Mouse (Mus musculus) T-helper 2 cell (primary cell): ENCODE measurements around the gene Enho.

Experiments
- in situ Hi-C: fragments of 300-600 bp; cut with MboI, MseI; formaldehyde crosslinking; loops from one replicate; pipeline ENCODE4 v1.15.1; 2025; ENCODE audit warnings: high pct_unique_total_duplicates

The Enho gene

DNA sequence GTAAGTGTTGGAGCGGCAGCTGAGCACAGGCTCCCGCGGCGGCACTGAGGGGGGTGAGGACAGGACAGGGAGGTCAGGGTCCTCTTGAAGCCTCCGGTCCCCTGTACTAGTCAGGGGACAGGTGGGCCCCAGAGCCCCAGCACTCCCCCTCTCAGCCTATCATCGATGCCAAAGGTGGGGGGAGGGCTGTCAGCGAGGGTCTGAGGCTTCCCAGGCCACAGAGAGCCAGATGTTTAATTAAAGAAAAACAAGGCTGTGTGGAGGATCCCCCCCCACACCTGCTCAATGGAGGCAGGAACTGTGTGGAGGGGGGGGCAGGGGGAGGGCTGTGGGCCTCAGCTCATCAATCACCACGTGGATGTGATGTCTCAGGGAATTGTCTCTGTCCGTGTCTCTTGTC, 23.5 kb upstream of the Enho start:
- in situ Hi-C loops = no loop called here

DNA sequence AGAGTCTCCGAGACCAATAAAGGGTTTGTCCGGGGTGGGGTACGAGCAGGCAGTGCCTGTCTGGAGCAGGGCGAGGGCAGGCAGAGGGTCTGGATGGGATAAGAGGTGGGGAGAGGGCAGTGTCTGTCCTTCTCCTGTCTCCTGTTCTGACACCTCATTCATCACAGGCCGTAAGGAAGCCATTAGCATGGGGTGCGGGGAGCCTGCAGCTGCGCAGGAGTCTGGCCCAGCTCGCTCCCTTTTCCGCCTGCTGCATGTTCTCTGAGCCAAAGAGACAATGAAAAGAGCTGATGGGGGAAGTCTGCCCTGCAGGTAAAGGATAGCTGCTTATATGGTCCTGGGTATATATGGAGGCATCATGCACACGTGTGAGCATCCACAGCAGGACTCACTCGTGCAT, 22.6 kb upstream of the Enho start:
- in situ Hi-C loops = no loop called here

DNA sequence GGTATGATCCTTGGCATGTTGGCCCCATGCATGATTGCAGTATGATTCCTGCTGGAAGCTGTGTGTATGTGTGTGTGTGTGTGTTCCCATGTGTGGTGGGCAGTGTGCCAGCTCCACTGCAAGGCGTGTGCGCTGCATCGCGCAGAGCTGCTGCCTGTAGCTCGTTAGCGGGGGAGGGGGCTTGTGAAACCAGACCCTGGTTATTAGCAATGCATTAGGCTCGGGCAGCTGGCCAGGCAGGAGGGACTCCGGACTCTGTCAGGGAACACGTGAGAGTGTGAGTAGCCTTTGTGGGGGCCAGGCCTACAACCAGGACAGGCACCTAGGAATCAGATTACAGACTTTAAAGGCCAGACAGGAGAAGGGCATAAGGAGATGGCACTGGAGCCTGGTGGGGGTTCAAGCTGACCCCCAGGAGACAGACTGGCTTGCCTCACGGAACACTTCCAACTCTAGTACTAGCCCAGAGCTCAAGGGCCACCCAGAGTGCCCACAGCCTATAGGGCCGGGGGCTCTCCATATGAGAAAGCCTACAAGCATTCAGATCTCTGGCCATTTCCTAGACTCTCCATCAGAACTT, 20.8 kb upstream of the Enho start:
- in situ Hi-C loops = no loop called here

GRCm38 (mm10) chr4:41659556-41659955, 19.4 kb upstream of the Enho start:
- in situ Hi-C loops = no loop called here

DNA sequence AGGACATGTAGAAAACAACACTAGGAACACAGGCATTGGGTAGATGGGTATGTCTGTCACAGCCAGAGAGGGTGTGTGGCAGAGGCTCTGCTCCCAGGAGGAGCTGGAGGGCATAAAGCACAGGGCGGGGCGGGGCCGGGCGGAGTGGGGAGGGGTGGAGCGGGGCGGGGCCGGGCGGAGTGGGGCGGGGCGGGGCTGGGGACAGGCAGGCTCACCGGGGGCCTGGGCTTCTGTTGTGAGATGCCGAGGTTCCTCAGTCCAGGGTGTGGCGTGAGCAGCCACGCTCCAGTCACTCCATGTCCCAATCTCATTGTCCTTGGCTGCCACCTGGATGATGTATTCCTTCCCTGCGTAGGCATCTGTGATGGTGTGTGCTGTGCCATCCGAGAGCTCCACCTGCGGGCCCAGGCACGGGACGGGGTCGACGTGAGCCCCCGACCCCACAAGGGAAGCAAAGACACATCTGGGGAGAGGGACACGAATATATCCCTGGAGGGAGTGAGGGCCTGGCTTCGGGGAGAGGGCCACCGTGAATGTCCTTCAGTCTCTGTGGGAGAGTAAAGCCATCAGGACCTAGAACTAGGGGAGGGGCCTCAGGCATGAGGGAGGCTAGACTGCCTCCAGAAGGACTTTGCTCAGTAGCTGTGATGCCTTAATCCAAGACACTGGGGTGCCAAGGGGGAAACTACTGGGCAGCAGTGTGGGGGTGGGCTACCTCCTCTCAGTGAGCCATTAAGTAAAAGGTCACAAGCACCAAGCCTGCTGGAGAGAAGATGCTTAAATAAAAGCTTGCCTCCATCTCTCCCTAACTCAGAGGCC, 18.7 kb upstream of the Enho start:
- in situ Hi-C loops = no loop called here

DNA sequence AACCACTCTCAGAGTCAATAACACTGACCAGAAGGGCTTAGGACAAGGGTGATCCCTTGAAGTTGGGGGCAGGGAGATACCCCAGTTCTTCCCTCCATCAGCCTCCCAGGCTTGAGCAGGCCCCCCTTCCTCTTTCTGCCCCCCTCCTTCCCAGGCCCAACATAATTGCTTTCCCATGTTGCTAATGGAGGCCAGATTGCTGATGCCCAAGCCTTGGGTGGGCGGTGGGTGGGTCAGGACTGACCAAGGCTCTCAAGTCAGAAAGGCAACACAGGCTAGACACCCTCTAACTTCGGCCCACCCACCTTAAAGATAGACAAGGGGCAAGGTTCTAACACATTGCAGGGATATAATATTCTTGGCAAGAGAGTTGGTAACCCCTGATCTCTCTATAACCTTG, 15.4 kb upstream of the Enho start:
- in situ Hi-C loops = no loop called here

DNA sequence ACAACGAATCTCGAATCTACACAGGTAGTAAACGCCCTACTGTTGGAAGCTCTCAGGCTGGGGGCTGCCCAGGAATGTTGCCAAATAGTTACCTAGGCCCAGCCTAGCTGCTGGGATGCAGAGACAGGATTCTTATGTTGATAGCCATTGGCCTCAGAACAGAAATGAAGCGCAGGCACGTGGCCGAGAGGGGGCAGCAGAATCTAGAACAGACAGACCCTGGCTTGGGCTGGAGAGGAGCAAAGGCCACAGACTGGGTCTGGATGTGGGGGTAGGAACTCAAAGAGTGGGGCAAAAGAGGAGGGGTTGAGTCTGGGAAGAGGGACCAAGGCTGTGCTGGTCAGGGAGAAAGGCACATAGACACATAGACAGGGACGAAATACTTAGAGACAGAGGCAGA, 14.1 kb upstream of the Enho start:
- in situ Hi-C loops = no loop called here

- in situ Hi-C loops = no loop called here
These were observed 13.6 kb upstream of the Enho start for GRCm38 (mm10) chr4:41653730-41654129.

DNA sequence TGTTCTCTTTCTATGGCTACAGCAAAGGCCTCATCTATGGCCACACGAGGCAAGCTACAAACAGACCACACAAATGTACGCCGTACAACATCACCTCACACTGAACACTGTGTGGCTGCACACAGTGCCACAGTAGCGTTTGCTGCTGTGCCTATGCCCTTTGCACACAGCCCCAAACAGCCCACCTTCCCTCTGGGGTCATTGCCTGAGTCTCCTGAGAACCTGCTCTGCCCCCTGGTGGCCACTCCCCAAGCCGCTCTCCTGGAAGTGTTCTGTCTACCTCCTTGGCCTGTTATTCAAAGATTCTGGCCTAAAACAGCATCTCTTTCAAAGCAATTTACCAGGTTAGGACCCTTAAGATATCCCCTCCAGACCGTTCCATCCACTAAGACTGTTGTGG, 13.2 kb upstream of the Enho start:
- in situ Hi-C loops = no loop called here

DNA sequence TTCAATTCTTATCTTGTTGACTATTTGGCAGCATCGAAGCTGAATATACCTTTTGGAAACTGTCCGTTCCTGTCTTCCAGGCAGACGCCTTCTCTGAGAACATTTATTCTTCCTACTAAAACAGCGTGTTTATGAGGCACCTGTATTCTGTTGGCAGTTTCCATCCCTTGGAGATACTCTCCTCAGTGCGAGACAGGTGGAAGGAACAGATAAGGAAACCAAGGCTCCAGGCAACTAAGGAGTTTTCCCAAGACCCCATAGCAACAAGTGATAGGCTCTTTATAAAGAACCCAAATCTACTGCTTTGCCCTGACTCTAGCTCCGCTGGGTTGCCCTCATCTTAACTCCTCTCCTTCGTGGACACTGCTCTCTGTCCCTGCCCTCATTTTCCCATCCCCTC, 8.5 kb upstream of the Enho start:
- in situ Hi-C loops = no loop called here

DNA sequence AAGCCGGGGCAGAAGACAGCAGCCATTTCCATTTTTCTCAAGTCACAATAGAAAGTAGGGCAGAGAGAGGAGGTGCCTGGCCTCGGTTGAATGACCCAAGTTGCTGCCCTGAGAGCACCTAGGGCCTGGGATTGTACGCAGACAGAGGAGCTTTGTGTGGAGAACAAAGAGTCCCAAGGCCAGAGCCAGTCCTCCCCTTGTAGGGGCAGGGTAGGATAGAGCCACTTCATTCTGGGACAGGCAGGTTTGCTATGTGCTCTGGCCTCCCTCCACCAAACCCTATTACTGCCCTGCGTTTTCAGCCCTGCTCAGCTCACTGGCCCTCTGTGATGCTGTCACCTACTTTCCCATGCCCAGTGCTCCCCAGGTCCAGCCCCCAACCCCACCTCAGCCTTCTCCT, 8.0 kb upstream of the Enho start:
- in situ Hi-C loops = no loop called here

DNA sequence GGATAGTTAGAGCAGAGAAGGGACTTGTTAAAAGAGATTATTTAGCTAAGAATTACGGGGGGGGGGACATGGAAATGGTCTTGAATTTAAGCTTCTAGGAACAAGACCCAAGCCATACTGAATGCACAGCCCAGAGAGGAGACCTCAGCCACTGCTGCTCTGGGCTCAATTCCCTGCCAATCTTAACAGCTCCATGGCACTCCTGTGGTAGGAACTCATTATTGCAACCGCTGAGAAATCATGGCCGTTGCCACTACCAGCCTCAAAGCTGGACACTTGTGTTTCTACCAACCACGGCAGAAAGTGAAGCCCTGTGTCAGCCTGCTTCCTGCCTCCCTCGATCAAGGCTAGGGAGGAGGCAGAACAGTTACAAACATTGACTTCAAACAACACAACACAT, 5.4 kb upstream of the Enho start:
- in situ Hi-C loops = no loop called here

DNA sequence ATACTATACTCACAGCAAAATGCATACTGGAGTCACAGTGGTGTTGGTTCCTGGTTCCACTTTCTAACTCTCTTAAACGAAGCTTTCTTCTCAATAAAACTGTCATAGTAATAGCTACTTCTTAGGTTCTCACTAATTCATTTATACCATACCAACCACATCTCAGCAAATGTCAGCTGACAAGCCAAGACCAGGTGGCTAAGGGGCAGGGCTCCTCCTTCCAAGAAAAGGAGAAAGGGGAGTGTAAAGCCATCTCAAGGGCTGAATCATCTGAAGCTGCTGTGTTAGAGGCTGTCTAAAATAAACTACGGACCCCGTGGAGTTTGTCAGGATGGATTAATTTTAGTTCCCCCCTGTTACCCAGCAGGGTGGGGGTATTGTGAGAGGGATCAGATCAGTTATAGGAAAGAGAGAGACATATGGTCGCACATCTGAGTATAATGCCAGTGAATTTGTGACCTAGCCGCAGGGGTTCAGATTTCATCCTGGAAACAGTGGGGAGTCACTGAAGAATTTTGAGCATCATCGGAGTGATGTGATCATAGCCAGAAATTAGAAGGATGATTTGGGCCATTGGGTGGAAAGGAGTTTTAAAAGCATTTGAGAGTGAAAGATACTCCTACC, 1.2 kb upstream of the Enho start:
- in situ Hi-C loops = no loop called here

DNA sequence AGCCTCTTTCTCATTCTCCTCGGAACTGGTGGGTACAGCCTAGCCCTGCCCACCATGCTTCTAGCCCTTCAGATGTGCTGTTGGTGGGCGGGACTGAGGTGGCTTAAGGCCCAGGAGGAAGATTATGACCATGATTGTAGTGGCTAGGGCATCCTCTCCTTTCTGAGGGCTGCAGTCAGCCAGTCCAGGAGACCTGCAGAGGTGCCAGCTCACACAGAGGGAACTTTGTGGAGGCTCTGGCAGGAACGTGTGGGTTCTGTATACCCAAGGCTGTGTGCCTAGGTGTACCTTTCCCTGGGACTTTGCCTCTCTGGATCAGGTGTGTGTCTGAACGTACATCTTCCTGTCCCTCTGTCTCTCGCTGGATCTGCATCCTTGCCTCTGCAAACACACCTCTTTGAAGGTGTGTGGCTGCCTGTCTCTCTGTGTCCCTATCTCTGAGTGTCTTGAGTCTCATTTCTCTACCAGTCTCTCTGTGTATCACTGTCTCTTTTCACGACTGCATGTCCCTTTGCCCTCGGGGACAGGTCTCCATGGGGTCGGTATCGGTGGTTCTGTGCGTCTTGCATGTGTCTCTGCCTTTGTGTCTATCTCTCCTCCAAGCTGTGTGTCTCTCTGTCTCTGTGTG, 796 bp downstream of the Enho start:
- in situ Hi-C loops = no loop called here

- in situ Hi-C loops = no loop called here
These were observed 1.3 kb downstream of the Enho start for GRCm38 (mm10) chr4:41638828-41639213.

GRCm38 (mm10) chr4:41638186-41638731, 1.9 kb downstream of the Enho start:
- in situ Hi-C loops = no loop called here

- in situ Hi-C loops = no loop called here
These were observed 3.1 kb downstream of the Enho start for GRCm38 (mm10) chr4:41636882-41637635.

DNA sequence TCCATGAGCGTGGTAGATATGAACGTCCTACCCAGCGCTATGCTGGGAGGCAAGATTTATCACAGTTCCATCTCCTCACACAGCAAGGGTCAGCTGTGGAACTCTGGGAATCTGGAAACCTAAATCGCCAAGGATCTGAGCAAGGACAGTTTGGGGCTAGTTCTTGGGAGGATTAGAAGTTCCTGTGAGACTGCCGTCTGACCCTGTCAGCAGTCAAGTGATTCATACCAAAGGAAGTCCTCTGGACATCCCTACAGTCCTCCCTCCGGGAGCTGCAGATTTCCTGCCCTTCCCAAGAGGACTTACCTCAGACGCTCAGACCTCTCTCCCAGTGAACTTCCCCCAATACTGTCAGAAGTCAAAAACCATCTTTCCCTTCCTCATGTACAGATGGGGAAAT, 3.8 kb downstream of the Enho start:
- in situ Hi-C loops = no loop called here

DNA sequence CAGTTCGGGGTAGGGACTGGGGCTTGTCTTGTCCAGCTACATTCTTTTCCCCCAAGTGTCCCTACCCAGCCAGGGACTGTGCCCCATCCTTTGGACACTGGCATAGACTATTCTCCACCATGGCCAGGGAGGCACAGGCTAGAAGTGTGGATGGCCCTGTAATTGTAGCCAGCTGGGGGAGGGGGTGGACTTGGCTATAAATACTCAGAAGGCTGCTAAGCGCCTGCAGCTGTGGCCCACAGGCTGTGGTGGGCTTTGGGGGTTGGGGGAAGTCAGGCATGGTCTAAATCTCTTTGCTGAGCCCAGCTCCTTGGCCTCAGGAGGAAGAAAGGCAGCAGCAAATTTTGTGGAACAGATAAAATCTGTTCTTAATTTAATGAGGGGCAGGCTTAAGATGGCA, 4.2 kb downstream of the Enho start:
- in situ Hi-C loops = no loop called here

GRCm38 (mm10) chr4:41635224-41635623, 4.9 kb downstream of the Enho start:
- in situ Hi-C loops = no loop called here

DNA sequence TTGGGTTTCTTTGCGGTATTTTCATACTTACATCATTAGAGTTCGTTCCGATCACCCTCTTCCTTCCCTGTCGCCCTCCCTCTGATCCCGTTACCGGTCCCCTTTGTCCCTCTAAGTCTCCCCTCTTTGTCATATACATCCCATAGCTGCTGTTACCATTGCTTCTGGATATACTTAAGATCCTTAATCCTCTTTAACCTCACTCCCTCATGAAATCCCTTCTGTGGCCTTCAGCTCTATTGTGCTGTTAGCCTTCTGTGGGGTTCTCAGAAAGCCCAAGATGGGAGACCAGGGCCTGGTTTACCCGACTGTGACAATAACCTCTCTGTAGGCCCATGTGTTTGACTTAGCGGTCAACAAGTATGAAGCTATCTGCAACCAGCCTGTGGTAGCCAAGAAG, 5.5 kb downstream of the Enho start:
- in situ Hi-C loops = no loop called here

- in situ Hi-C loops = no loop called here
These were observed 7.1 kb downstream of the Enho start for GRCm38 (mm10) chr4:41633001-41633400.
